Mouse (Mus musculus): Measurements from ENCODE around the gene Plcb2.

DNA sequence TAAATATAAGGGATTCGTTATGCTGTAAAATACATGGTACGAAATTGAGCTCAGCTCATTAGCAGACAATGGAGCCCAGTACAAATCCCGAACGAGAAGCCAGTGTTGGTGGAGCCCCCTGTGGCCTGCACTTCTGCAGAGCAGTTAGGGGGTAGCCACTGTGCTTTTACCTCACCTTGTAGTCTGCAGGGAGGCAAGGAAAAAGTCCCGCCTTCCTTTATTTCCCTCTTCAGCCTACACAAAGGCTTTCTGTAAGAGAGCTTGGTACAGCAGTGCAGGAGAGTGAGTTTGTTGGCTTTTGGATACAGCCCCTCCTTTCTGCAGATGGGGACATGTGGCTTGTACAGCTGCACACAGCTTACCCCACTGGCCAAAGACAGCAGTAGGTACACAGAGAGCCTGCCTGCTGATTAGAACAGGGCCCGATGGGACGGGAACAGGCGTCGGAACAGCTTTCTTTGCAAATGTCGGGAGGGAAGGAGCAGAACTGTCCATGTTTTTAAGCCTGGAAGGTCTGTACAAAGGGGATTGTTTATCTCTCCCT lies 21.2 kb upstream of the Plcb2 start:
- TF ChIP-seq CTCF (conservative IDR thresholded peaks at IDR 0.05; ENCODE audit: low read length) (no peak; the same call in 1 of the 2 replicates), NANOG (IDR thresholded peaks at IDR 0.05; ENCODE audit: borderline replicate concordance, low read length) (no peak)
